In genomic region chr13:107822198-107822597, GRCm38 (mm10) we compare ENCODE assay signal across 17 mouse cellular contexts.
"Had no signal": no experiment of that assay in that cellular context is flagged by ENCODE, and none has a peak within 500 bp of the region (broad histone marks: within the 10 kb centered on the region; RNA-seq: fewer than 3 reads in every experiment).

No protein-coding gene starts in this region.

- ATAC-seq: liver, postnatal 0 days; lung, postnatal 0 days; midbrain, embryonic 13.5 days; midbrain, embryonic 15.5 days had no signal

- H3K27ac ChIP-seq: lung, embryonic 15.5 days; macrophage; midbrain, embryonic 13.5 days; midbrain, embryonic 15.5 days; neural tube, embryonic 12.5 days; stomach, embryonic 15.5 days; stomach, postnatal 0 days had no signal

- H3K36me3 ChIP-seq: lung, embryonic 15.5 days; midbrain, embryonic 13.5 days; midbrain, embryonic 15.5 days; neural tube, embryonic 12.5 days; stomach, embryonic 15.5 days had no signal

- H3K4me2 ChIP-seq: lung, embryonic 15.5 days; midbrain, embryonic 11.5 days; midbrain, embryonic 13.5 days; midbrain, embryonic 15.5 days; neural tube, embryonic 12.5 days; stomach, embryonic 15.5 days had no signal

- DNase-seq: liver, postnatal 0 days; lung, adult 2 months; lung, postnatal 14 days; lung, postnatal 36 days; right cerebral cortex, postnatal 14 days; thymus, postnatal 14 days; thymus, postnatal 36 days had no signal

- H3K4me3 ChIP-seq: lung, embryonic 15.5 days; megakaryocyte, embryonic 14.5 days; midbrain, embryonic 13.5 days; midbrain, embryonic 15.5 days; neural tube, embryonic 12.5 days; stomach, embryonic 15.5 days had no signal

- H3K9ac ChIP-seq: liver, postnatal 0 days; lung, embryonic 15.5 days; midbrain, embryonic 13.5 days; midbrain, embryonic 15.5 days; neural tube, embryonic 12.5 days; stomach, embryonic 15.5 days had no signal

- H3K27me3 ChIP-seq: lung, embryonic 15.5 days; megakaryocyte, embryonic 14.5 days; midbrain, embryonic 13.5 days; midbrain, embryonic 15.5 days; neural tube, embryonic 12.5 days; stomach, embryonic 15.5 days had no signal

- H3K9me3 ChIP-seq: lung, embryonic 15.5 days; megakaryocyte, embryonic 14.5 days; midbrain, embryonic 13.5 days; midbrain, embryonic 15.5 days; neural tube, embryonic 12.5 days; stomach, embryonic 15.5 days had no signal
